Mouse (Mus musculus) small intestine, adult 2 months (tissue): ENCODE data around the gene Kbtbd4. TPM values are rescaled to one million over a fixed set of nuclear protein-coding genes. Genes with fewer than 3 reads are reported as not detected.

Source experiments
- H3K27ac ChIP-seq: fragments of 200-500 bp; 2 replicates; pipeline ENCODE4 v1.5.1; 2012; ENCODE audit warnings: low read depth, low read length, control low read depth, inconsistent platforms; ENCODE audit not compliant: insufficient read depth
- H3K27me3 ChIP-seq: fragments of 200-500 bp; 2 replicates; pipeline ENCODE4 v1.6.1; 2012; ENCODE audit warnings: mild to moderate bottlenecking, moderate library complexity, low read length, inconsistent platforms; ENCODE audit not compliant: control insufficient read depth, insufficient read depth
- H3K36me3 ChIP-seq: fragments of 200-500 bp; 2 replicates; pipeline ENCODE4 v1.6.1; 2012; ENCODE audit warnings: mild to moderate bottlenecking, low read length, control low read depth, inconsistent platforms; ENCODE audit not compliant: control insufficient read depth, insufficient read depth
- H3K4me1 ChIP-seq: fragments of 200-500 bp; 2 replicates; pipeline ENCODE4 v1.6.1; 2012; ENCODE audit warnings: low read length, inconsistent platforms, mixed read lengths; ENCODE audit not compliant: control insufficient read depth, insufficient read depth, insufficient read length
- H3K4me3 ChIP-seq: fragments of 200-500 bp; 2 replicates; pipeline ENCODE4 v1.5.1; 2012; ENCODE audit warnings: low read depth, mild to moderate bottlenecking, control low read depth, inconsistent platforms, low read length, moderate library complexity
- CTCF ChIP-seq: fragments of 200-500 bp; IDR thresholded peaks from 2 replicates; pipeline ENCODE4 v1.5.1; 2012; ENCODE audit warnings: low read depth, mild to moderate bottlenecking, control low read depth, inconsistent platforms, low read length, moderate library complexity, mixed read lengths; ENCODE audit not compliant: insufficient replicate concordance, insufficient read length; ENCODE audit errors: extremely low read depth
- POLR2A ChIP-seq: fragments of 200-500 bp; IDR thresholded peaks from 2 replicates; pipeline ENCODE4 v1.6.1; 2012; ENCODE audit warnings: low read depth, mild to moderate bottlenecking, control low read depth, inconsistent platforms, low read length, moderate library complexity
- WGBS: fragments of 180-500 bp; shearing (Covaris S2); methylation state at CpG from one replicate; pipeline ENCODE4 v1.1.7; 2018; 5-methylcytosine and 5-hydroxymethylcytosine counted together
- polyA plus RNA-seq: library from polyadenylated mRNA; depleted of rRNA; stranded (reverse); fragments of >200 nt; gene quantifications from 2 replicates; pipeline ENCODE4 v1.2.3, GENCODE M21; 2012; rRNA removed

The Kbtbd4 gene
- polyA plus RNA-seq, 1 experiment = 9.6 TPM

DNA sequence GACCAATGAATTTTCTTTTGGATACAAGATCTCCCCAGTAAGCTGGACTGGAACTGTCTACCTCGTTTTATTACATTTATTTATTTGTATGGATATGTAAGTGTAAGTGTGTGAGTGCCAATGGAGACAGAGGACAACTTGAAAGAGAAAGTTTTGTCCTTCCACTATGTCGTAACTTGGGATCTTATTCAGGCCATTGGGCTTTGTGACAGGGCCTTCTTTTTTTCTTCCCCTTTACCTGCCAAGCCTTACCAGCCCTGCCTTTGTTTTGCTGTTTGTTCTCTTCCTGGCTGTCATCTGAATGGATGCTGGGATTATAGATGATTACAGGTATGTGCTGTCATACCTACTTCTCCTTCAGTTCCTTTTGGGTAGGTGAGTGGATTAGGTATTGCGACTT is 54.3 kb downstream of the Kbtbd4 start:
- Histone ChIP-seq H3K27me3 (no peaks in the 10 kb centered on the region), H3K27ac (no peak overlapping the region), H3K4me1 (peaks cover 2% of the 10 kb centered on the region; the same call in 1 of the 2 replicates), H3K4me3 (no peak overlapping the region), H3K36me3 (peaks cover 4% of the 10 kb centered on the region; the same call in 1 of the 2 replicates)
- TF ChIP-seq POLR2A (no peak), CTCF (no peak)
- 72% methylated on average over 3 of the region's 3 CpGs for WGBS

DNA sequence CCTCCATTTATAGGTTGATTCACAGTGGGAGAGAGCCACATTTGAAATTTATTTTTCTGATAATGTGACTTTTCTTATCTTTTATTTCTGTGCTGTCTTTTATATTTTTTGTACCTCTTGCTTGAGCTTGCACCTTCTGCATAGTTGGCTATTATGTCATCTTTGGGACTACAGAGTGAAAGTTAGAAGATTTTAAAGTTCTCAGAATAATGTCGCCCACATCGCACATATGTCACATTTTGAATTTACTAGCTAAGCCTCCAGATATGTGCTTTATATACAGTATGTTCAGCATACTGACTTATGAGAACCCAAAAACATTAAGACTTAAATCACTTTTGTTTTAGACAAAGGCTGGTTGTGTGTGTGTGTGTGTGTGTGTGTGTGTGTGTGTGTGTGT is 55.5 kb downstream of the Kbtbd4 start:
- no peak for TF ChIP-seq POLR2A
- TF ChIP-seq CTCF = no peak
- Histone ChIP-seq H3K27me3 (no peaks in the 10 kb centered on the region), H3K4me1 (peaks cover 1% of the 10 kb centered on the region; the same call in 1 of the 2 replicates), H3K4me3 (no peak overlapping the region), H3K27ac (no peak overlapping the region), H3K36me3 (peaks cover 4% of the 10 kb centered on the region; the same call in 1 of the 2 replicates)
- 90% methylated on average over 2 of the region's 2 CpGs for WGBS

Other genes starting within 250 kb of the Kbtbd4 start
- 1.8 and 3.5 TPM in 2 replicates for gene Nup160, start 227.5 kb upstream of the Kbtbd4 start, polyA plus RNA-seq
- 12.0 and 19.9 TPM in 2 replicates for gene Fnbp4, start 159.4 kb upstream of the Kbtbd4 start, polyA plus RNA-seq
- gene Agbl2, start 122.0 kb upstream of the Kbtbd4 start, polyA plus RNA-seq = 0.08 and 0.22 TPM in 2 replicates
- 45.2 and 85.5 TPM in 2 replicates for gene Mtch2, start 57.6 kb upstream of the Kbtbd4 start, polyA plus RNA-seq
- 3.5 and 4.0 TPM in 2 replicates for gene C1qtnf4, start 18.9 kb upstream of the Kbtbd4 start, polyA plus RNA-seq
- gene Ndufs3, start 87 bp downstream of the Kbtbd4 start, polyA plus RNA-seq = 65.7 and 119 TPM in 2 replicates
- 16.8 and 25.0 TPM in 2 replicates for gene Celf1, start 35.6 kb downstream of the Kbtbd4 start, polyA plus RNA-seq
- 0.32 and 0.51 TPM in 2 replicates for gene Rapsn, start 130.9 kb downstream of the Kbtbd4 start, polyA plus RNA-seq
- gene Psmc3, start 149.3 kb downstream of the Kbtbd4 start, polyA plus RNA-seq = 41.9 and 79.4 TPM in 2 replicates
- 16.9 and 17.8 TPM in 2 replicates for gene Slc39a13, start 165.7 kb downstream of the Kbtbd4 start, polyA plus RNA-seq
- gene Spi1, start 177.7 kb downstream of the Kbtbd4 start, polyA plus RNA-seq = 20.3 and 28.8 TPM in 2 replicates
- 0.04 and 0.05 TPM in 2 replicates for gene Mybpc3, start 213.4 kb downstream of the Kbtbd4 start, polyA plus RNA-seq